Mouse (Mus musculus) forebrain, embryonic 16.5 days (tissue): Measurements from ENCODE around the gene Tm4sf4. TPM values are rescaled to one million over a fixed set of nuclear protein-coding genes. Genes with fewer than 3 reads are reported as not detected.

ENCODE experiments used
- ATAC-seq: fragments of 200-750 bp; cut with Nextera tagmentation; 2 replicates; pipeline ENCODE4 v1.8.0; 2017; ENCODE audit warnings: mild to moderate bottlenecking, moderate library complexity
- H3K27ac ChIP-seq: fragments of 300-500 bp; sonication (generic); 2 replicates; pipeline ENCODE4 v1.5.1; 2014; ENCODE audit warnings: low read length, control low read depth
- H3K27me3 ChIP-seq: fragments of 300-500 bp; sonication (generic); replicated peaks from 2 replicates; pipeline ENCODE4 v1.6.1; 2014; ENCODE audit warnings: low read length; ENCODE audit not compliant: control insufficient read depth, insufficient read depth
- H3K36me3 ChIP-seq: fragments of 300-500 bp; sonication (generic); 2 replicates; pipeline ENCODE4 v1.6.1; 2014; ENCODE audit not compliant: control insufficient read depth, insufficient read depth
- H3K4me1 ChIP-seq: fragments of 300-500 bp; sonication (generic); replicated peaks from 2 replicates; pipeline ENCODE4 v1.6.1; 2014; ENCODE audit warnings: low read length; ENCODE audit not compliant: control insufficient read depth, insufficient read depth
- H3K4me2 ChIP-seq: fragments of 300-500 bp; sonication (generic); 2 replicates; pipeline ENCODE4 v1.6.1; 2014; ENCODE audit warnings: mild to moderate bottlenecking, low read length, control low read depth
- H3K4me3 ChIP-seq: fragments of 300-500 bp; sonication (generic); replicated peaks from 2 replicates; pipeline ENCODE4 v1.5.1; 2014; ENCODE audit warnings: mild to moderate bottlenecking, low read length, control low read depth
- H3K9ac ChIP-seq: fragments of 300-500 bp; sonication (generic); replicated peaks from 2 replicates; pipeline ENCODE4 v1.6.1; 2014; ENCODE audit warnings: low read depth, low read length, control low read depth
- H3K9me3 ChIP-seq: fragments of 300-500 bp; sonication (generic); 2 replicates; pipeline ENCODE4 v1.6.1; 2016; ENCODE audit warnings: low read length; ENCODE audit not compliant: control insufficient read depth
- WGBS: fragments of 180-500 bp; shearing (Covaris S2); extraction: QIAGEN DNeasy Blood & Tissue Kit; methylation state at CpG from one replicate; pipeline ENCODE4 v1.1.7; 2014; 5-methylcytosine and 5-hydroxymethylcytosine counted together
- polyA plus RNA-seq: library from polyadenylated mRNA; unstranded; fragments of >200 nt; fragmentation: Nextera tagmentation; extraction: Ambion mirVana; gene quantifications from 2 replicates; pipeline ENCODE4 v1.2.1, GENCODE M21; 2015

Tm4sf4 gene
- not detected in 2 replicates for polyA plus RNA-seq

DNA sequence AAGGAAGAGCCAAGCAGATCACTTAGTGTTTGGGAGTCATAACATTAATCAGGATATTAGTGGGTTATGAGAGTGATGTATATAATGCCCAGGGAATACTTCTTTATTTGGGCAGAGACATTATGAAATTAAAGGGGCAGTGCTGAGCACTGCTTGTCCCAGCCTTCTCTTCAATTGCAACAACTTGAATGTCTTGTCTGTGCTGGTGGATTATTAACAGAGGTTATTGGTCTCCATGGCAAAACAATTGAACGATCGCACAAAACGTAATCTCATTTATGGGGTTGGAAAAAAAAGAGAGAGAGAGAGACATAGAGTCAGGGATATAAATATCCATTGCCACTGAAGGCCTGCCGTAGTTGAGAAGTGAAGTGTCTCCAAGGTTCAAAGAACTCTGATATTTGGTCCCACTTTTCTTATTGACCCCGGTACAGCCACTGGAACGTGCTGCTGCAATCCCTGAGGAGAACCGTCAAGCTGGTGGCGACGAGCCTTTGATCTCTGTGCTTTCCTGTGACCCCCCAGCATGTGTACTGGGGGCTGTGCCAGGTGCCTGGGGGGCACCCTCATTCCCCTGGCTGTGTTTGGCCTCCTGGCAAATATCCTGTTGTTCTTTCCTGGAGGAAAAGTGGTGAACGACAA is at the start of gene Tm4sf4:
Gene Tm4sf4, plus strand, starts transcription at position 226 of the 642 bp plus-strand sequence.
- ATAC-seq = no peak

DNA sequence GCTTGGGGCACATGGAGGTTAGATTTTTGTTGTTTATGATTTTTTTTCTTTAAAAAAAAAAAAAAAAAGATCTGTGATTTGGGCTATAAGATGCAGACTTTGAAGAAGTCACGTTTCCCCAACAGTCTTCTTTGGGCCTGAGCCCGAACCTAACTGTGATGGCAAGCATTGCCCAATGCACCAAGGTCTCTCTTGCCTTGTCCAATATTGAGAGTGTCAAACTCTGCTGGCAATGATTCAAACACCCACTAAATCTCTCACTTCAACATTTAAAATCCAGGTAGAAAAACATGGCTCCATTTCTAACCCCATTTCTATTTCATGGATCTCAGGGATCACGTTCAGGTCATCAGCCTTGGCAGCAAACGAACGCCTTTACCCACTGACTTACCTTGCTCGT is 38.7 kb upstream of the Tm4sf4 start:
- H3K4me3 ChIP-seq = no peak overlapping the region
- H3K27ac ChIP-seq = no peak overlapping the region
- no peaks in the 10 kb centered on the region for H3K4me1 ChIP-seq
- H3K27me3 ChIP-seq = no peaks in the 10 kb centered on the region
- H3K36me3 ChIP-seq = no peaks in the 10 kb centered on the region
- H3K4me2 ChIP-seq = no peak overlapping the region
- ATAC-seq = no peak
- H3K9ac ChIP-seq = no peak overlapping the region
- no peaks in the 10 kb centered on the region for H3K9me3 ChIP-seq
- 89% methylated on average over 6 of the region's 6 CpGs for WGBS

More for the DNA sequence above, at the start of gene Tm4sf4:
- WGBS = 74% methylated on average over 10 of the region's 10 CpGs
- Histone ChIP-seq H3K4me3 (no peak within 1 kb of the TSS), H3K4me1 (no peaks in the 10 kb centered on the region), H3K27ac (no peak within 1 kb of the TSS), H3K9me3 (no peaks in the 10 kb centered on the region), H3K9ac (no peak within 1 kb of the TSS), H3K27me3 (no peaks in the 10 kb centered on the region), H3K4me2 (no peak within 1 kb of the TSS), H3K36me3 (no peaks in the 10 kb centered on the region)

DNA sequence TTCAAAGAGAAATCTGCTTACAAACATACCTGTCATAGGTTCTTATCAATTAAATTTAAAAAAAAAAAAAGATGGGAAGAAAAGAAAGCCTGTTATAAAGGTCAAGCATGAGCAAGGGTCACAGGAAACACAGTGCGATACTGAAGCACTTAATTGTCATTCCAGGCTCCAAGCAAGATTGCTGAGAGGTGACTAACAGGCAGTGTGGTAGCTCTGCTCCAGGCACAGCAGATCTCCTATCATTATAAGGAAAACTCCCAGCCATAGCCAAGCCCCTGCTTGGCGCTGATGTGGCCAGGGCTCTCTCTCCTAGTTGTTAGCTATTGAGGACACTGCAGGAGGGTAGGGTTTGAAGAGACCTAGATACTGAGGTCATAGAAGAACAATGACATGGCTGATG is 38.2 kb upstream of the Tm4sf4 start:
- no peak overlapping the region for H3K9ac ChIP-seq
- no peak overlapping the region for H3K4me2 ChIP-seq
- 77% methylated on average over 2 of the region's 2 CpGs for WGBS
- H3K27me3 ChIP-seq = no peaks in the 10 kb centered on the region
- H3K9me3 ChIP-seq = no peaks in the 10 kb centered on the region
- no peak for ATAC-seq
- no peak overlapping the region for H3K4me3 ChIP-seq
- no peak overlapping the region for H3K27ac ChIP-seq
- H3K4me1 ChIP-seq = no peaks in the 10 kb centered on the region
- no peaks in the 10 kb centered on the region for H3K36me3 ChIP-seq

DNA sequence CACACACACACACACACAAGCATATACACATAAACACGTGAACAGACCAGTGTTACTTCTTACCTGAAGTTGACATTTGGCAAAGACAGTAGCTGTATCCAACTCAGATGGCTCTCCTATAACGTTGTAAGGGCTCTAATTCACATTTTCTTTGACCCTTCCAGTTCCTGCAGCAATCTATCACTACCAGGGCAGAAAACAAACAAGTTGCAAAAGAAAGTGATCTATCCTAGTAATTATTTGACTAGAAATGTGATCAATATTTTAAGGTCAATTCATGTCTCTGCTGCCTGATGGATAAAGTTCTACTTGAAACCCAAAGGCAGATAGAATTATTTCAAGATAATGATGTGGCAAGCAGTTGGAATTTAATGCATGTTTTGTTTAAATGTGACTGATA is 37.5 kb upstream of the Tm4sf4 start:
- no peak overlapping the region for H3K27ac ChIP-seq
- H3K36me3 ChIP-seq = no peaks in the 10 kb centered on the region
- no peaks in the 10 kb centered on the region for H3K4me1 ChIP-seq
- H3K27me3 ChIP-seq = no peaks in the 10 kb centered on the region
- ATAC-seq = no peak
- no peaks in the 10 kb centered on the region for H3K9me3 ChIP-seq
- no peak overlapping the region for H3K9ac ChIP-seq
- H3K4me2 ChIP-seq = no peak overlapping the region
- H3K4me3 ChIP-seq = no peak overlapping the region
- 84% methylated on average over 2 of the region's 2 CpGs for WGBS

DNA sequence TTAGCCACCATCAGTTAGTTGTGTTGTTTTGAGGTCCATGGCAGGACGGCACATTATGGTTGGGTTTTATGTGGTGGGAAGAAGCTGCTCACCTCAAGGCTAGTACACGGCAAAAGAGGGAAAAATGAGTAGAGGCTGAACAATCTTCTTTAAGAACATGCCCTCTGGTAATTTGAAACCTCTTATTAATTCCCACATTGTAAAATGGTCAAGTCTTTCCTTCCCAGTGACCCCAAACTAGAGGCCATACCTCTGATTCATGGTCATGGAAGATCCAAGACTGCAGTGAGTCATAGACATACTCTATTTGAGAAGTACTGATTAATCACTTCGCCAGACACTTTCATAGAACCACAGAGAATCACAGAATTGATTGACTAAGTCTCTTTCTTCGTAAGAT is 13.6 kb upstream of the Tm4sf4 start:
- Histone ChIP-seq H3K9me3 (no peaks in the 10 kb centered on the region), H3K27ac (no peak overlapping the region), H3K9ac (no peak overlapping the region), H3K4me3 (no peak overlapping the region), H3K4me1 (no peaks in the 10 kb centered on the region), H3K27me3 (no peaks in the 10 kb centered on the region), H3K36me3 (no peaks in the 10 kb centered on the region), H3K4me2 (no peak overlapping the region)
- no peak for ATAC-seq
- 89% methylated on average over 4 of the region's 4 CpGs for WGBS

DNA sequence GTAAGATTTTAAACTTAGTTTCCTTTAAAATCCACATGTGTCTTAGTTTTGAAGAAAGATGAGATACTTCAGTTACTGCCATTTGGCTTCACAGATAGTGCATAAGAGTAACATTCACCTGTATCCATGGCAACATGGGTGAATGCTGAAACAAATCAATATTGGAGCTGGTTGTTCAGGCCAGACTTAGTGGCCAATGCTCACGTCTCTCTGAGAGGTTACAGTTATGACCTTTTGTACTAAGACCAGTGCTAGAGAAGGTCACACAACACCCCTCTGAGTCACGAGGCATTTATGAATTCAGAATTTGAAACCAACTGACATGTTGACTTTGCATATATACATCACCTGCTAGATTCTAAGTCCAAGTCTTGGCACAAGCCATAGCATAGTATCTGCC is 4.9 kb upstream of the Tm4sf4 start:
- no peak for ATAC-seq
- H3K36me3 ChIP-seq = no peaks in the 10 kb centered on the region
- 80% methylated on average over 2 of the region's 2 CpGs for WGBS

DNA sequence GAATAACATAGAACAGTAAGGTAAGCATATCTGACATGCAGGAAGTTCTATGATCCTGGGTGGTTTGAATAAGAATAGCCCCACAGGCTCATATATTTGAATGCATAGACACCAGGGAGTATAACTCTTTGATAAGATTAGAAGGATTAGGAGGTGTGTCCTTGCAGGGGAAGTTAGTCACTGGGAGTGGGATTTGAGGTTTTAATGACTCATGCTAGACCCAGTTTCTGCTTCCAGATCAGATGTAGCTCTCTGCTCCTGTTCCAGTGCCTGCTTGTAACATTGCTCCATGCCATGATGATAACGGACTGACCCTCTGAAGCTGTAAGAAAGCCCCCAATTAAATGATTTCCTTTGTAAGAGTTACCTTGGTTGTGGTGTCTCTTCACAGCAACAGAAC is 4.5 kb upstream of the Tm4sf4 start:
- Histone ChIP-seq H3K4me1 (no peaks in the 10 kb centered on the region), H3K27me3 (no peaks in the 10 kb centered on the region), H3K36me3 (no peaks in the 10 kb centered on the region), H3K4me2 (no peak overlapping the region), H3K9me3 (no peaks in the 10 kb centered on the region), H3K9ac (no peak overlapping the region), H3K4me3 (no peak overlapping the region), H3K27ac (no peak overlapping the region)
- no peak for ATAC-seq
- 100% methylated on average over 1 of the region's 1 CpGs for WGBS

More for the DNA sequence above, 4.9 kb upstream of the Tm4sf4 start:
- H3K27me3 ChIP-seq = no peaks in the 10 kb centered on the region
- H3K4me1 ChIP-seq = no peaks in the 10 kb centered on the region
- H3K9ac ChIP-seq = no peak overlapping the region
- H3K4me2 ChIP-seq = no peak overlapping the region
- H3K9me3 ChIP-seq = no peaks in the 10 kb centered on the region
- H3K27ac ChIP-seq = no peak overlapping the region
- H3K4me3 ChIP-seq = no peak overlapping the region

DNA sequence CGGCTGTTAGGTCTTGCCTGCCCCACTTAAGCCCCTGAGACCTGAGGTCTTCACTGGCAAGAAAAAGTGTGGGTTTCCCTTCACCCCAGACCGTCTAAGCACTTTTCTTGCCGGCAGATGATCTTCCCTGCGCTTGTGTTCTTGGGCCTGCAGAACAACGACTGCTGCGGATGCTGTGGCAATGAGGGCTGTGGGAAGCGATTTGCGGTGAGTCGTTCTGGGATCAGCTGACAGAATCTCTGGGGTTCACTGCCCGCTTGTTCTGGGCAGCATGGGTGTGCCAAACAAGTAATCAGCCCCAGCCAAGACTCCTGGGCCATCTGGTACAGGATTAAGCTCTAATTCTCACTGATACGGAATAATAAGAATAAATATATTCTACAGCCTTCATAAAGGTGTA is 1.2 kb downstream of the Tm4sf4 start:
- Histone ChIP-seq H3K4me3 (no peak overlapping the region), H3K9ac (no peak overlapping the region), H3K36me3 (no peaks in the 10 kb centered on the region), H3K4me1 (no peaks in the 10 kb centered on the region), H3K27me3 (no peaks in the 10 kb centered on the region), H3K27ac (no peak overlapping the region), H3K9me3 (no peaks in the 10 kb centered on the region), H3K4me2 (no peak overlapping the region)
- 90% methylated on average over 11 of the region's 11 CpGs for WGBS
- no peak for ATAC-seq

DNA sequence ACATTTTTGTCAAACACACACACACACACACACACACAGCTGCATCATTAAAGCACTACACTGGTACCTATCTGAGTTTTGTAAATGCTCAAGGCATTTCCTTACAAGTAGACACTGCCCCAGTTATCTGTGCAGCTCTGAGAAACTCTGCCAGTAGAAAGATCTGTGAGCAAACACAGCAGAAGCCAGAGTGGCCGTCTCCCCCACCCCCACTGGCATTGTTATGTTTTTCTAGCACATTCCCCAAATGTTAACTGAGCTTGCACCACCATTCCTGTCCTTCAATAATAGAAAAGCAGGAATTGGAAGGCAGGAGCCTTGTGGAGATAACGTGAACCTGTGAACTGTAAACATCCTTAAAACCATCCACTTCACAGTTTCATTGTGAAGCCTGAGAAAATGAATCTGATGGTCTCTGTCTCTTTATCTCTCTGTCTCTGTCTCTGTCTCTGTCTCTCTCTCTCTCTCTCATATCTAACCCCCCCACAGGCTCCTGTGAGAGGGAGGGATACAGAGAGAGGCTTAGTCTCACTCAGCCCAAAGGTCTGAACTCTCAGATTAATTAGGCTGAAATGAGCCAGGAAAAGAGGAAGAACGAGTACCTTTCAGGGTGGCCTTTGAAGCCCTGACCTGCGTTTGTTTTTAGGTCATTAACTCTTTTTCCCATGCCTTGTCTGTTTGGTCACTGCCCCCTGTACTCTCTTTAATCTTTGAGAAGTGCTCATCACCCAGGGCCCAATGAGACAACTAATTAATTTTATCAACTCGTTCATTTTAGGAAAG is 3.8 kb downstream of the Tm4sf4 start:
- Histone ChIP-seq H3K4me1 (no peaks in the 10 kb centered on the region), H3K27me3 (no peaks in the 10 kb centered on the region), H3K4me3 (no peak overlapping the region), H3K9ac (no peak overlapping the region), H3K27ac (no peak overlapping the region), H3K9me3 (no peaks in the 10 kb centered on the region), H3K4me2 (no peak overlapping the region), H3K36me3 (no peaks in the 10 kb centered on the region)
- WGBS = 40% methylated on average over 5 of the region's 5 CpGs
- ATAC-seq = no peak
